Mouse (Mus musculus): ENCODE data around the gene Mkln1.
"Not testable (repeated sequence)": the region's sequence is repeated elsewhere in the genome, so short reads cannot be mapped to it uniquely, and the experiment has no call there.

Mkln1 gene

DNA sequence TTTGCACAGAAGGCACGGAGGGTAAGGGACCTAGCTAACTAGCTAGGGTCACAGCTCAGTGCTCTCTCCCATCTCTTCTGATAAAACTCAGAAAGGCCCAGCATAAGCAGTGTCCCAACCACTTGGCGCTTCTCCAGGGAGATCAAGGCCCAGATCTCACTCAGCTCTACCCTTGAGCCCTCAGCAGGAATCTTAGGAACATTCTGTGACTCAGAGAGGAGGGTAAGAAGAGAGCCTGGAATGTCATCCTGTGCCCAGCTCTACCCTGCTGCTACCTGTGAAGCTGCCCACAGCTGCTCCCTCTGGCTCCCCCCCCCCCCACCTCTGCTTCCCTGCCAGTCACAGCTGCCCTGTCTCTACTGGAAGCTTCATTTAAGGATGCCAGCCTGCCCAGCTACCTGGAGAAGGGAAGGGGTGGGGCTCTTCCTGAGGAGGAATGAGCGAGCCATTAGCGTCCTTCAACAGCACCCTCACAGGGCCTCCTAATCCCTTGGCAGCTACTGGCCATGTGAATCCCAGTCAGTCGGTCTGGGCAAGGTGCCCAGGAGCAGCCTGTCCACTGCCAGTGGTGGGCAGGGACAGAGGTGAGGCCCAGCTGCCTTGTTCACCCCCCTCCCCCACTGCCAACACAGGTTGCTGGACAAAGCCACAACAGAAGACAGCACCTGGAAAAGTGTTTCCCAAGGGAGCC lies 151.0 kb downstream of the Mkln1 start:
- DNase-seq (ENCODE audit: low read depth, low spot score): no peak

- no peak for DNase-seq (ENCODE audit: low read depth, low spot score)
These were observed 152.5 kb downstream of the Mkln1 start for GRCm38 (mm10) chr6:31550876-31551532.

- DNase-seq (ENCODE audit: low read depth, low spot score): no peak
These were observed 158.0 kb downstream of the Mkln1 start for GRCm38 (mm10) chr6:31556460-31557100.

DNA sequence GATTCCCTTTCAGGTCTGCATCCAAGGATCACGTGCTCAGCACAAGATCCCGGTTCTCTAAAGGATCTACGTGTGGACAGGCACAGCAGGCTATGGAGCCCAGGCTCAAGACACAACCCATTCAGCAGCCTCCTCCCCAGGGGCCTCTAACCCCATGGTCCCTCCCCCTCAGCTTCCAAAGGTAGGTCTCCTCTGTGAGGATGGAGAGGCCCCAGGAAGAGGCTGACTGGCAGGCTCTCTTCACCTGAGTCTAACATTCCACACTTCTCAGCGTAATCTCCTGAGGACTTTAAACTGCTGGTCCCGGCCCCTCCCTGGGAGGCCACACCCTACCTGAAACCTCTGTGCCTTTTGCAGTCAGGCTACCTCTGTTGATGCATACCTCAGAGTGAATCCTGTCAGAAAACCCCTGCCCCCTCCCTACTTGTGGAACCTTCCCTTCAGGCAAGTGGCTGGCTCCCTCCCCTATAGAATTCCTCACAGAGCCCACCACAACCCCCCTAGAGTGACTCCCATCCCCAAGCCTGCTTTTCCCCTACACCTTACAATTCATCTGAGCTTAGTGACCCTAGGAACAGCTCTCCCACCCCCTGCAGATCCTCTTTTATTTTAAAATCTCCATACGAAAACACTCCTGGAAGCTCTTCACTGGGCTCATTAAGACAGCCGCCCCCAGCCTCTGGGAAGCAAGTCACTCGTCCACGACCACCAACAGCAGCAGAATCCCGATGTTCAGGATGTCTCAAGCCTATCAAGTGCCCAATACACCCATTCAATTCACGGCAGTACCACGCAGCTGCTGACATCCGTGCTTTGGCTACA lies 161.8 kb downstream of the Mkln1 start:
- DNase-seq (ENCODE audit: low read depth, low spot score): no peak

- not testable (repeated sequence) for DNase-seq (ENCODE audit: low read depth, low spot score)
These were observed 163.4 kb downstream of the Mkln1 start for GRCm38 (mm10) chr6:31561948-31562347.

DNA sequence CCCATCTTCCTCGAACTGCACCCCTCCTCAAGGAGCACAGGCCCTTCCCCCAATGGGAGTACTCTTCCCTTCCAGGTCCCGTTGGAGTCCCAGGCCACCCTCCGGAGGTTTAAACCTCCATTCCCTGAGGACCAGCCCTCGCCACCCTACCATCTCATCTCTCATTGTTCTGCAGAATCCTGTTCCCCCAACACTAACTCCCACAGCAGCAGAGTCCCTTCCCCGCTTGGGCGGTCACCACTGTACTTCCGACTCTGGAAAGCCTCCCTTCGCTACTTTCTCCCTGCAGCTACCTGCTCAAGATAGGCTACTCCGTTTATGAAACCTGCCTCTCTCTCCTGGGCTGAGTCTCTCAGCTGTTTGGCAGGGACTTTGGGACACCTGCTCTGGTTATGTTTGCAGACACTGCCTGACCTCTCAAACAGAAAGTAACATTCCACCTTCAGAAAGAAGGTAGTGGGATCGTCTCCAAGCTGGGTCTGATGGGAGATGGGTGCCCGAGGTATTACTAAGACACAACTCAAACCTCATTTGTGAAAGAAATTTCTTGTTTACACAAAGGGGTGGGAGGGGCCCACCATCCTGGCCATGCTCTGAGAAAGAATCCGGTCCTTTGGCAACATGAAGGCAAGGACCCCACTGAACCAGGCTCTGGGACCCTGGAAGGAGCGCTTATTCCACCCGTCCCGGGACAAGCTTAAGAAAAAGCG lies 164.0 kb downstream of the Mkln1 start:
- no peak for DNase-seq (ENCODE audit: low read depth, low spot score)

DNA sequence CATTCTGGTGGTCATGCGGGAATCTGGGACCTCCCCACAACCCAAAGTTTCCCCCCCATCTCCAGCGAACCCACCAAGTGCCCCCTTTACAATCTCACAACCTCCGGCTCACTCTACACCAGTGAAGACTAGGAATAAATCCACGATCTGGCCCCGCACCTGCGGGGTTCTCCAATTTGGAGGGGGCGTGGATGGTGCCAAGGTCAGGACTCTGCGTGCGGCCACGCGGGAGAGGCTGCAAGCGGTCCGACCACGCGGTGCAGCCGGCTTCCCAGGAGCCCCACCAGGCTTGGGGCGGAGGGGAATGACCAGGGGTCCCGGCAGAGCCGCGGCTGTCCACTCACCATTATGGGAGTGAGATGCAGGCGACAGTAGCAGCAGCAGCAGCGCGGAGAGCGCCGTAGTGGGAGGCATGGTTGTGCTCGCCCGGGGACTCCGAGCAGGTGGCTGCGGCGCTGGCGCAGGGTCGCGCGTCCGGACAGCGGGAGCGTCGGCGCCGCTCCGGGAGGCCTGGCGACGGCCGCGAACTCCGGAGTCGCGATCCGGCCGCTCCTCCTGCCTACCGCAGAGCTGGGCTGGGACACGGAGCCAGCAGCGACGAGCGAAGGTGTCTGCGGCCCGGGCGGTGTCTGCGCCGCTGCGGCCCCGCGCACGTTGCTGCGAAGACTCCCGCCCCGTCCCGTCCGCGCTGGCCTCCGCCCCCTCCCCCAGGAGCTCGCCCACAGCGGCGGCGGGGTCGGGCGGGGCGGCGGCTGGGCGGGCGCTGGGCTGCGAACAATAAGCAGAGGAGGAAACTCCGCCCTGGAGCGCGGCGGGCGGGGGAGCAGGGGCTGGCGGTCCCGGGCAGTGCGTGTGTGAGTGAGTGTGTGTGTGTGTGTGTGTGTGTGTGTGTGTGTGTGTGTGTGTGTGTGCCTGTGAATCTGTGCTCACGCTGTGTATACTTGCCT lies 165.0 kb downstream of the Mkln1 start, which contains the start of gene Podxl:
Podxl (minus strand) TSS at position 747 of the 947 bp plus-strand sequence.
- peak; percentile 83 for DNase-seq (ENCODE audit: low read depth, low spot score)

DNA sequence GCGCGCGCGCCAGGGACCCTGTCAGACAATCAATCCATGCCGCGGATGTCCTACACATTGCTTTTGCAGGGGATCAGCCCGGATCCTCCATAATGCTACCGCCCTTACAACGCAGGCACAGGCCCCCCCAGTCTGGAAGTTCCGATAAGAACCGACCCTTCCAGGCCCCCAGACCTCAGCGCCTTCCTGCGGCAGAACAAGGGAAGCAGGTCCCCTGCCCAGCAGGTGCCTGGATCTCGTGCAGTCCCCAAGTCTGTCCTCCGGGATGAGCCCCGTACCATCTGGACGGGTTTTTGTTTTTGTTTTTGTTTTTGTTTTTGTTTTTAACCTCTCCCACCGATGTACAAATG lies 165.6 kb downstream of the Mkln1 start:
- no peak for DNase-seq (ENCODE audit: low read depth, low spot score)

- DNase-seq (ENCODE audit: low read depth, low spot score): peak; percentile 41
These were observed 166.4 kb downstream of the Mkln1 start for GRCm38 (mm10) chr6:31564901-31565391.

Measured in mesoderm, embryonic 11.5 days (tissue).